Mouse (Mus musculus) lung, adult 2 months (tissue): Measurements from ENCODE around the gene Rpl21.

Source experiments
- CTCF ChIP-seq: fragments of 200-500 bp; IDR thresholded peaks from 2 replicates; pipeline ENCODE4 v1.5.1; 2011; ENCODE audit warnings: mild to moderate bottlenecking, low read length, control low read depth; ENCODE audit not compliant: insufficient read depth
- POLR2A ChIP-seq: fragments of 200-500 bp; IDR thresholded peaks from 2 replicates; pipeline ENCODE4 v1.6.1; 2011; ENCODE audit warnings: low read depth, mild to moderate bottlenecking, control low read depth, low read length, borderline replicate concordance; ENCODE audit errors: extremely low read depth

GRCm38 (mm10) chr5:146834959-146835358 lies 2.3 kb downstream of the Rpl21 start:
- TF ChIP-seq POLR2A (no peak), CTCF (no peak)
